Mouse (Mus musculus) brown adipose tissue, adult 24 weeks (tissue): ENCODE results near the gene Chrna1. TPM values are rescaled to one million over a fixed set of nuclear protein-coding genes. Genes with fewer than 3 reads are reported as not detected.

ENCODE experiments used
- H3K27ac ChIP-seq: fragments of 200-500 bp; replicated peaks from 2 replicates; pipeline ENCODE4 v1.5.1; 2012; ENCODE audit warnings: low read depth, mild to moderate bottlenecking, low read length
- H3K4me1 ChIP-seq: fragments of 200-500 bp; 2 replicates; pipeline ENCODE4 v1.6.1; 2012; ENCODE audit warnings: low read length, mixed read lengths; ENCODE audit not compliant: control insufficient read depth, insufficient read depth, insufficient read length
- H3K4me3 ChIP-seq: fragments of 200-500 bp; 2 replicates; pipeline ENCODE4 v1.5.1; 2012; ENCODE audit warnings: low read depth, mild to moderate bottlenecking, low read length, moderate library complexity; ENCODE audit not compliant: insufficient read depth
- polyA plus RNA-seq: library from polyadenylated mRNA; stranded (reverse); fragments of >200 nt; gene quantifications from 2 replicates; pipeline ENCODE4 v1.2.4, GENCODE M21; 2012; ENCODE audit not compliant: missing spikeins, insufficient read depth, insufficient read length

Gene Chrna1
- polyA plus RNA-seq, 1 experiment: not detected

DNA sequence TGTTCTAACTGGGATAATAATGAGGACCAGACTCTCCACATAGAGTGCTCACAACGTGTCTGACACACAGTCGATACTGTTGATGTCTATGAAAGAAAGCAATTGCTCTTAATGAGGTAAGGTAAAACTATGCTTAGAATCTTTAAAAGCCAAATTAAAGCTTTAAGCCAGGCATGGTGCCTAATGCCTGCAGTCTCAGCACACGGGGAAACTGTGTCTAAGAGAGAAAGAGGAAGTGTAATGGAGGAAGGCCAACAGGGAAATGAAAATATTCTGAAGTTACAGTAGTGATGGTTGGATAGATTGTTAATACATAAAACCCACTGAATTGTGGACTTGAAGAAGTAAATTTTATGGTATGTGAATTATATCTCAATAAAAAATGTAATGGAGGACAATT lies 25.7 kb downstream of the Chrna1 start:
- no peak overlapping the region for H3K27ac ChIP-seq
- H3K4me1 ChIP-seq: no peaks in the 10 kb centered on the region
- H3K4me3 ChIP-seq: no peak overlapping the region

DNA sequence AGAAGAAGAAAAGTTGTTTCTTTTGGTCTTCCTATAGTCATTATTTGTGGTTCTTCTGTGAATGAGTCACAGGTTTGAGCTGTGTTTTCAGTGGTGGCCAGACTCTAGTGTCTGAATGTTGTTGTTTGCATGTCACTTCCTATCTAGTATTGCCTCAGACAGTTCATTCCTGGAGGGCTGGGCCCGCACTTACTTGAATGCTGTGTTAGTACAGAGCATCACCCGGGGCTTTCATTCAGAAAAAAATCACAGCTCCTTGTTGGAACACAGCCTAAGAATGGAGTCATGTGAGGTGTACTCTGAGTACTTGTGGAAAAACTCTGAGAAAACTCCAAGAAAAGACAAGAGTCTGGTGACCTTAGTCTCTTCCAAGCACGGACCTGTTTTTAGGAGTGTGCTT lies 27.2 kb downstream of the Chrna1 start:
- Histone ChIP-seq H3K4me3 (no peak overlapping the region), H3K27ac (no peak overlapping the region), H3K4me1 (no peaks in the 10 kb centered on the region)

DNA sequence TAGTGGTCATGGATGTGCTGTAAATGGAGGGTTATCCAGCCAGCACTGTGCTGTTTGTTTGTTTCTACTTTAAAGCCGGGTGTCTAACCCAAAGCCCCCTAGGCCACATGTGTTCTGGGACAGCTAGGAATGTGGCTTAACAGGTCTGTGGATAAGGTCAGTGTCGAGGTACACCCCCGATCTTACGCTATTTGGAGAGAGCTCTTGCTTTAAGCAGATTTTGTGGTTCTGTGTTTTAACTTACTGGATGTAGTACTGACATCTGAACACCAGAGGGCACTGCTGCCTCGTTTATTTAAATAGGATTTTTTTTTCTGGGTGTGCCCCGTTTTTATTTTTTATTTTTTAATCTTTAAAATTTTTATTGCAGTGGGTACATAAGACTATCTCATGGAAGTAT lies 29.4 kb downstream of the Chrna1 start:
- H3K4me3 ChIP-seq: no peak overlapping the region
- no peak overlapping the region for H3K27ac ChIP-seq
- H3K4me1 ChIP-seq: peaks cover 3% of the 10 kb centered on the region; the same call in 1 of the 2 replicates

DNA sequence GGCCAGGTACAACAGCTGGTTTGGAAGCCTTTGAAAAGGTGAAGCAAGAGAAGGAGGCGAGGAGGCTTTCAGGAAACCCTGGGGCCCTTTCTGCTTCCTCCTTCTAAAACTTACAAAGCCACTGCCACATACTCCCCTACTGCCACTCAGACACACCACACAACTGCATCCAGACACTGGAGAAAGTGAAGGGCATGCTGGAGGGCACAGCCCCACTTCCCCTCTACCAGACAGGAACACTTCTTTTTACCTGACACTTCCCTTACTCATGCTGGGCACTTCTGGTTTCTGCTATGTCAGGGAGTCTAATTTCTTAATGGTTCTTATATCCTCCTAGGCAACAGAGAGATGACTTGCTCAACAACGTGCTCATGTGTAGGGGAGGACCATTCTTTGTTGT lies 31.6 kb downstream of the Chrna1 start:
- no peak overlapping the region for H3K4me3 ChIP-seq
- no peak overlapping the region for H3K27ac ChIP-seq
- H3K4me1 ChIP-seq: peaks cover 3% of the 10 kb centered on the region; the same call in 1 of the 2 replicates

DNA sequence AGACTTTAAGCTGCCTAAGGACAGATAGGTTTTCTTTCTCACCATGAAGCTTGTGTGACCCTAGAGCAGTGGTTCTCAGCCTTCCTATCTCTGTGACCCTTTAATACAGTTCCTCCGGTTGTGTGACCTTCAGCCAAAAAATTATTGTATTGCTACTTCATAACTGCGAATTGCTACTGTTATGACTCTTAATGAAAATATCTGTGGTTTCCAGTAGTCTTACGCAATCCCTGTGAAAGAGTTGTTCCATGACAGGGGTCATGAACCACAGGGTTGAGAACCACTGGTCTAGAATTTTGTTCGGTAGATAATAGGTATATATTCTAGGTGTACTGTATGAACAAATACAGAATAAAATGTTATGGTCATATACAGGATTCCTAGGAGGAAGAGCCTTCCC lies 32.9 kb downstream of the Chrna1 start:
- no peak overlapping the region for H3K4me3 ChIP-seq
- H3K27ac ChIP-seq: no peak overlapping the region
- peaks cover 3% of the 10 kb centered on the region; the same call in 1 of the 2 replicates for H3K4me1 ChIP-seq

DNA sequence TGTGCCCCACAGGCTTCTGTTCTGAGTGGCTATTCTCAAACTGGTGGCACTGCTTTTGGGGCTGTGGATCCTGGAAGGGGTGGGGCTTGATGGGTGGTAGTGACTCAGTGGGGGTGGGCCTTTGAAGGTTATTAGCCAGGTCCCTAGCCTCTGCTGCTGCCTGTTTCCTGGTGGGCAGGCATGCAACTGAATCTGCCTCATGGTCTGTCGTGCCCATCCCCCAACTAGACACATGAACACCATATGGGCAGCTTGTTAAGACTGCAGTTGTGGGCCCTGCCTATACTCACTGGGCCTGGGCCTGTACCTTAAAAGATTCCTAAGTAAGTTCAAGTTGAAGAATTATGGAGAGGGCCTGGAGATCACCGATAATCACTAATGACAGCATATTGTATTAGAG lies 34.6 kb downstream of the Chrna1 start:
- no peak overlapping the region for H3K4me3 ChIP-seq
- H3K27ac ChIP-seq: no peak overlapping the region
- H3K4me1 ChIP-seq: peaks cover 3% of the 10 kb centered on the region; the same call in 1 of the 2 replicates

DNA sequence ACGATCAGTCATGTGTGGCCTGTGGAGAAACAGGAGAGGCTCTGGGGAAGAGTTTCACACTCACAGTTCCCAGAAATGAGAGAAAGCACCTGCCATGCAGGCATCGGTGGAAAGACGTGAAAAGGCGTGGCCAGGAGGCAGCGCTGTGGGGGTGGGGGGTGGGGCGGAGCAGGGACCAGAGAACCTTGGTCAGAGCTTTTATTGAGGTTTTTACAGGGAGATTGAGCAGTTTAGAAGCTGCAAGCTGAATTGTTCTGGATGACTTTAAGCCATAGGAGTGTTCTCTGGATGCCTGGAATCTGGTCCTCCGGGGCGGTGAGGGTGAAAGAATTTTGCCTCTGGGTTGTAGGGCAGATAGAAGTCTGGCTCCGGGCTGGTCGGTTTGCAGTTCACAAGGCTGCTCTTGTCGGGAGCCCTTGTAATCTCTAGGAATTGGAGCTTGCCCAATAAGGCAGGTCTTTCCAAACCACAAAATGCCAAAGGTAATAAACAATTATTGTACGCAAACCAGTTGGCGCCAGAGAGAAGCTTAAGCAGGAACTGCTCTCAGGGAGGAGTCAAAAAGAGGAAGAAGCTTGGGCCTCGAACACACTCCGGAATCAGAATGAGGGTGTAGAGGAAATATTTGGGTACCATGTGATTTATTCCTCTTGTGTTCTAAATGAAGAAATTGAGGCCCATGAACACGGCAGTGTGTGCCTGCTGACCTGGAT lies 39.5 kb downstream of the Chrna1 start:
- Histone ChIP-seq H3K4me1 (no peaks in the 10 kb centered on the region), H3K4me3 (peak overlapping the region; percentile 31), H3K27ac (peak overlapping the region; percentile 49)

DNA sequence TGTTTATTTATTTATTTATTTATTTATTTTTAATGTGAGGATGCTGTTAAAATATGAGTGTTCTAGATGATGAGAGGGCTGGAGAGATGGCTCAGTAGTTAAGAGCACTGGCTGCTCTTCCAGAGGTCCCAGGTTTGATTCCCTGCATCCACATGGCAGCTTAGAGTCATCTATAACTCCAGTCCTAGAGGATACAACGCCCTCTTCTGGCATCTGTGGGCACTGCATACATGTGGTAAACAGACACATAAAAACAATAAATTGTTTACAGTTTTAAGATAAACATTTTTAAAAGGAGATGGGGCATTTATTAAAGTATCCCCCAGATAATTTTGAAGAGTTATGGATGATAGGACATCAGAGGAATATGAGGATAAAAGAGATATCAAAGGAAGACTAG lies 40.4 kb downstream of the Chrna1 start:
- H3K27ac ChIP-seq: no peak overlapping the region
- H3K4me1 ChIP-seq: no peaks in the 10 kb centered on the region
- H3K4me3 ChIP-seq: no peak overlapping the region

DNA sequence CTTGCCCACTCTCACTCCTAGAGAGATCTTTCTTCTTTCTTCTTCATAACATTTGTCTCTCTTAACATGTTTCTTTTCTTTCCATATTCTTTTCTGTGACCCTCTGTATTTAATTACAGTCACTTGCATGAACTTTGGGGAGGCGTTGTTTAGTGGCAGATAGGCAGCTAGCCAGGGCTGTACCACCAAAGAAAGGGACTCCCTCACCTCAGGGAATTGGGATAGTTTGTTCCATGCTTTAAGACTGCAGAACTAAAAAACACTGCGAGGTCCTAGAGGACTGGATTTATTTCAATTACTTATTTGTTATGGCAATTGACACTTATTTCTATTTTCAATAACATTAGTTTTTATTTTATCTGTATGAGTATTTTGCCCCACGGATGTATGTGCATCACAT lies 41.0 kb downstream of the Chrna1 start:
- no peaks in the 10 kb centered on the region for H3K4me1 ChIP-seq
- no peak overlapping the region for H3K27ac ChIP-seq
- no peak overlapping the region for H3K4me3 ChIP-seq

DNA sequence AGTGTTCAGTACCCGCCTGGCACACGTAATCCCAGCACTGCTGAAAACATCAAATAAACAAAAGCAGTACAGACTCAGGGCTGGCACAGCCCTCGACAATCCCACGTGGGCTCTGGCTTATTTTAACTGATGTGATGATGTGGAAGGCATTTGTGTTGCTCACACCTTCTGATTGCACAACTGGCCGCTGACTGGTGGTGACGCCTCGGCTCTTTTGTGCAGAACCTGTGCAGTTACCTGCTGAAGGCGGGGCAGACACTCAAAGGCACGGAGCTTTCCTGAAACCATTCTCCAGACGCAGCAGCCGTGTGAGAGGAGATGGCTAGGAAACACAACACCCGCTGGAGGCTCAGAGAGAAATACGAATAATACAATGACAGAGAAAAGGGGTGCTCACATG lies 41.5 kb downstream of the Chrna1 start:
- no peak overlapping the region for H3K4me3 ChIP-seq
- H3K27ac ChIP-seq: no peak overlapping the region
- H3K4me1 ChIP-seq: no peaks in the 10 kb centered on the region

DNA sequence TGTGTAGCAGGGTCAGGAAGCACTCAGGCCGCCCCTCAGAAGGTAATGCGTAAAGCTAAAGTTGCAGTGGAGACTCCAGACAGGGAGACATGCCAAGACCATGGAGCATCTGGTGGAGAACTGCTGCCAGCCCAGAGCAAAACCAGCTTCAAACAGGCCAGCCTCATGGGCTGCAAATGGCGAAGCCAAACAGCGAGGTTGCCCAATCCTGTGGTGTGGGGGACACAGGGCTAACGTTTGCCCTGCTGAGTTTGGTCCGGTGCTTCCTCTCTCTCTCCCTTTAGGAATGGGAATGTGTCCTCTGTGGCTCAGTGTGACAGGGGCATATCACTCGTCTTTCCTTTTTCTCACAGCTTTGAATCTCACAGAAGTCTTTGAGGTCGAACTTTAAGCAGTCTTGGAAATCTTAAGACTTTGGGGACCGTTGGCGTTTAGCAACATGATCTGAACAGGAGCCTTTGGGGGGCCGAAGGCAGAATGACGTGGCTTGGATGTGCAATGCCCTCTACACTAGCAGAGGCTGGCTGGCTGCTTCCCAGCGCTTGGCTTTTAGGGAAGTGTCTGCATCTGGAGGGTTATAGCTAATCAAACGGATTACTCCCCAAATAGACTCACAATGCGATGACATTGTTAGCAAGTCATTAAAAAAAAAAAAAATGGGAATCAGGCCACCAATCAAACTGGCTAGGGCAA lies 43.9 kb downstream of the Chrna1 start:
- Histone ChIP-seq H3K27ac (no peak overlapping the region), H3K4me1 (no peaks in the 10 kb centered on the region), H3K4me3 (no peak overlapping the region)

DNA sequence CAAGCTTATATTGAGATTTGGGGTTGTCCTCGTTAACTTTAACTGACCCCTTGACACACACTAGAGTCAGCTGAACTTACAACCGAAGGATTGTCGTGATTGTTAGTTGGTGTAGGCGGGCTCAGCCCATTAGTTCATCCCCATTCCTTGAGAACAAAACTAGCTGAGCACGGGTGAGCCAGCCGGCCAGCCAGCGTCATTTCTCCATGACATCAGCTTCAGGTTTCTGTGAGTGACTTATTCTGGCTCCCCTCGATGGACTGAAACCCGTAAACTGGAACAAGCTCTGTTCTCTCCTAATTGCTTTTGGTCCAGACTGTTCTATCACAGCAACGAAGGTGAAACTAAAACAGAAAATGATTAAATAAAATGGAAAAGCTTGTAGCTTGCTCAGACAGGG lies 45.4 kb downstream of the Chrna1 start:
- Histone ChIP-seq H3K4me1 (no peaks in the 10 kb centered on the region), H3K4me3 (no peak overlapping the region), H3K27ac (no peak overlapping the region)

DNA sequence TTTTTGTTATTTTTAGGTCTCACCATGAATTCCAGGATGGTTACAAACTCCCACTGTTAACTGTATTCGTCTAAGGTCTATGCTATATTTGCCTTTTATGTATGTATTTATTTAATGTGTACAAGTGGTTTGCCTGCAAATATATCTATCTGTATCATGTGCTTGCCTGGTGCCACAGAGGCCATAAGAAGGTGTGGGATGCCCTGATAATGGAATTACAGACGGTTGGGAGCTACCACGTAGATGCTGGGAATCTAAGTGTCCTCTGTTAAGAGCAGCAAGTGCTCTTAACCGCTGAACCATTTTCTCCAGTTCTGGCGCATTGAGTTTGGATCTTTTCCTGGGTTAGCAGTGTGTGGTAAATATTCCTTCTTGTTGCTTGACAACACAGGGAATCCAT lies 49.7 kb downstream of the Chrna1 start:
- Histone ChIP-seq H3K27ac (no peak overlapping the region), H3K4me3 (no peak overlapping the region), H3K4me1 (0 out of 2 replicates have a peak, but pooled peaks cover 8% of the 10 kb centered on the region)

DNA sequence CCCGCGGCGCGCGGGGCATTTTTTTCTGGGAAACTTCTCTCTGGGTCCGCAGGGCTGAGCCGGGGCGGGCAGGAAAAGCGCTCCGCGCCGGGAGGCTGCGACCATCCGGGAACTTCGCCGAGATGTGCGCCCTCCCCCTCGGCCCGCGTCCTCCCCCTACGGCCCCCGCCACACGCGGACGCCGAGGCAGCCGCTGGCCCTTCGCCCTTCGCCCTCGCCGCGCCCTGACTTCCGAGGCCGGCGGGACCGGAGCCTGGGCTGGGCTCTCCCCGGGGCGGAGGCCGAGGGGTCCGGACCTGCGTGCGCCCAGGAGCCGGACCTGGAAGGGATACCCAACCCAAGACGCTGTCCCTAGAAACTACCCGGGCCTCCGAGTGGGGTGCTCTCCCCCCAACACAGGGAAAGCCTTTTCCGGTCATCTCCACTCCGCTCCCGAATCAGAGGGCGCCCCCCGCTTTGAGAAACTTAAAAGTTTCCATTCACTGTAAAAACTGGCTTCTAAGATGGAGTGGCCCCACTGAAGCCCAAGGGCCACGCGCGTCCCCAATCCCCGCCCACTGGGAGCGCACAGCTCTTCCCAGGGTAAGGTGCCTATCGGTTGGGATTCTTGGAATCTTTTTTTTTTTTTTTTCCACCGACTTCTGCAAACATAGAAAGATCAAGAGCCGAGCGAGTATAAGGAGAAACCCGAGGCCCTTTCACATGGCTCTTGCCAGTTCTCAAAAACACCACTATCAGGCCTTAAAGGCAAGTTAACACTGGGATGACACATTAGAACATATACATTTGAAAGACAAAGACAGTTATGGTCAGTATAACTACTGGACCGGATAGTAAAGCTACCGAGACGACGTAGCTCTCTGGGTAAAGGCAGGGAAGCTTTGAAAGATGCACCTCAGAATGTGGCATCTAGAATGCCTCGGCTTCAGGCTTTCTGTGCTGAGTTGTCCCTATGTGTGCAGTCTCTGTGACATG lies 50.5 kb downstream of the Chrna1 start, which contains the start of gene Wipf1:
Gene Wipf1, minus strand, starts transcription at position 379 of the 975 bp plus-strand sequence.
- peak within 1 kb of the TSS; percentile 92 for H3K4me3 ChIP-seq
- H3K4me1 ChIP-seq: peaks cover 10% of the 10 kb centered on the region; the same call in 1 of the 2 replicates
- peak within 1 kb of the TSS; percentile 93 for H3K27ac ChIP-seq
